Mouse (Mus musculus): ENCODE results near the gene Bdh1. TPM values are rescaled to one million over a fixed set of nuclear protein-coding genes. Genes with fewer than 3 reads are reported as not detected.
"Not testable (repeated sequence)": the region's sequence is repeated elsewhere in the genome, so short reads cannot be mapped to it uniquely, and the experiment has no call there.

The Bdh1 gene
- polyA plus RNA-seq, 1 experiment, result 186 TPM

GRCm38 (mm10) chr16:31459968-31460461 lies 37.9 kb downstream of the Bdh1 start:
- WGBS, result 18% methylated on average over 10 of the region's 10 CpGs
- Histone ChIP-seq H3K4me3 (replicated peaks; ENCODE audit: insufficient read depth, low read depth, low read length) (peak overlapping the region; percentile 13), H3K27me3 (ENCODE audit: control insufficient read depth, insufficient read depth, low read length) (no peaks in the 10 kb centered on the region), H3K27ac (ENCODE audit: insufficient read depth, low read length) (peak overlapping the region; percentile 95), H3K4me1 (ENCODE audit: control insufficient read depth, insufficient read depth, low read length) (peaks cover 24% of the 10 kb centered on the region)
- peak; percentile 89 to 95 for DNase-seq
- no peak for TF ChIP-seq CTCF (IDR thresholded peaks at IDR 0.05; ENCODE audit: borderline replicate concordance, insufficient read depth, low read depth, low read length)
- TF ChIP-seq POLR2A (IDR thresholded peaks at IDR 0.05; ENCODE audit: borderline replicate concordance, insufficient read depth, low read length), result no peak

- Histone ChIP-seq H3K4me3 (replicated peaks; ENCODE audit: insufficient read depth, low read depth, low read length) (no peak overlapping the region), H3K27ac (ENCODE audit: insufficient read depth, low read length) (peak overlapping the region; percentile 92), H3K27me3 (ENCODE audit: control insufficient read depth, insufficient read depth, low read length) (no peaks in the 10 kb centered on the region), H3K4me1 (ENCODE audit: control insufficient read depth, insufficient read depth, low read length) (peaks cover 24% of the 10 kb centered on the region)
- WGBS, result 8% methylated on average over 13 of the region's 13 CpGs
- TF ChIP-seq POLR2A (IDR thresholded peaks at IDR 0.05; ENCODE audit: borderline replicate concordance, insufficient read depth, low read length) (no peak), CTCF (IDR thresholded peaks at IDR 0.05; ENCODE audit: borderline replicate concordance, insufficient read depth, low read depth, low read length) (no peak)
- peak in 1 of 2 experiments; percentile 83 for DNase-seq
Observed at GRCm38 (mm10) chr16:31460506-31460905, 38.4 kb downstream of the Bdh1 start.

- DNase-seq, result peak; percentile 52 to 63
- no peak overlapping the region for H3K4me3 ChIP-seq (replicated peaks; ENCODE audit: insufficient read depth, low read depth, low read length)
- peak overlapping the region; percentile 92 for H3K27ac ChIP-seq (ENCODE audit: insufficient read depth, low read length)
- no peak for TF ChIP-seq CTCF (IDR thresholded peaks at IDR 0.05; ENCODE audit: borderline replicate concordance, insufficient read depth, low read depth, low read length)
- H3K27me3 ChIP-seq (ENCODE audit: control insufficient read depth, insufficient read depth, low read length), result no peaks in the 10 kb centered on the region
- 48% methylated on average over 5 of the region's 5 CpGs for WGBS
- H3K4me1 ChIP-seq (ENCODE audit: control insufficient read depth, insufficient read depth, low read length), result peaks cover 24% of the 10 kb centered on the region
Observed at GRCm38 (mm10) chr16:31461046-31461445, 39.0 kb downstream of the Bdh1 start.

GRCm38 (mm10) chr16:31462113-31462687 lies 40.1 kb downstream of the Bdh1 start:
- peaks cover 24% of the 10 kb centered on the region for H3K4me1 ChIP-seq (ENCODE audit: control insufficient read depth, insufficient read depth, low read length)
- H3K4me3 ChIP-seq (replicated peaks; ENCODE audit: insufficient read depth, low read depth, low read length), result no peak overlapping the region
- WGBS, result 55% methylated on average over 12 of the region's 12 CpGs
- no peaks in the 10 kb centered on the region for H3K27me3 ChIP-seq (ENCODE audit: control insufficient read depth, insufficient read depth, low read length)
- TF ChIP-seq POLR2A (IDR thresholded peaks at IDR 0.05; ENCODE audit: borderline replicate concordance, insufficient read depth, low read length), result no peak
- no peak overlapping the region for H3K27ac ChIP-seq (ENCODE audit: insufficient read depth, low read length)
- DNase-seq, result no peak

- TF ChIP-seq POLR2A (IDR thresholded peaks at IDR 0.05; ENCODE audit: borderline replicate concordance, insufficient read depth, low read length) (no peak), CTCF (IDR thresholded peaks at IDR 0.05; ENCODE audit: borderline replicate concordance, insufficient read depth, low read depth, low read length) (no peak)
- Histone ChIP-seq H3K4me1 (ENCODE audit: control insufficient read depth, insufficient read depth, low read length) (peaks cover 15% of the 10 kb centered on the region), H3K27ac (ENCODE audit: insufficient read depth, low read length) (no peak overlapping the region), H3K27me3 (ENCODE audit: control insufficient read depth, insufficient read depth, low read length) (no peaks in the 10 kb centered on the region), H3K4me3 (replicated peaks; ENCODE audit: insufficient read depth, low read depth, low read length) (no peak overlapping the region)
- DNase-seq, result no peak
- WGBS, result 96% methylated on average over 5 of the region's 5 CpGs
Observed at GRCm38 (mm10) chr16:31464953-31465352, 42.9 kb downstream of the Bdh1 start.

- Histone ChIP-seq H3K27me3 (ENCODE audit: control insufficient read depth, insufficient read depth, low read length) (no peaks in the 10 kb centered on the region), H3K4me1 (ENCODE audit: control insufficient read depth, insufficient read depth, low read length) (peaks cover 10% of the 10 kb centered on the region), H3K4me3 (replicated peaks; ENCODE audit: insufficient read depth, low read depth, low read length) (no peak overlapping the region), H3K27ac (ENCODE audit: insufficient read depth, low read length) (no peak overlapping the region)
- WGBS, result 33% methylated on average over 4 of the region's 4 CpGs
- peak; percentile 58; the same call in 1 of the 2 replicates for TF ChIP-seq CTCF (IDR thresholded peaks at IDR 0.05; ENCODE audit: borderline replicate concordance, insufficient read depth, low read depth, low read length)
- TF ChIP-seq POLR2A (IDR thresholded peaks at IDR 0.05; ENCODE audit: borderline replicate concordance, insufficient read depth, low read length), result no peak
- no peak for DNase-seq
Observed at GRCm38 (mm10) chr16:31465630-31466029, 43.5 kb downstream of the Bdh1 start.

GRCm38 (mm10) chr16:31466106-31466505 lies 44.0 kb downstream of the Bdh1 start:
- TF ChIP-seq POLR2A (IDR thresholded peaks at IDR 0.05; ENCODE audit: borderline replicate concordance, insufficient read depth, low read length), result no peak
- no peak for TF ChIP-seq CTCF (IDR thresholded peaks at IDR 0.05; ENCODE audit: borderline replicate concordance, insufficient read depth, low read depth, low read length)
- no peak for DNase-seq
- H3K4me1 ChIP-seq (ENCODE audit: control insufficient read depth, insufficient read depth, low read length), result peaks cover 6% of the 10 kb centered on the region; the same call in 1 of the 2 replicates
- H3K27me3 ChIP-seq (ENCODE audit: control insufficient read depth, insufficient read depth, low read length), result no peaks in the 10 kb centered on the region
- WGBS, result 83% methylated on average over 5 of the region's 5 CpGs
- H3K4me3 ChIP-seq (replicated peaks; ENCODE audit: insufficient read depth, low read depth, low read length), result no peak overlapping the region
- no peak overlapping the region for H3K27ac ChIP-seq (ENCODE audit: insufficient read depth, low read length)

GRCm38 (mm10) chr16:31470819-31471218 lies 48.7 kb downstream of the Bdh1 start:
- WGBS, result 90% methylated on average over 4 of the region's 4 CpGs
- H3K4me3 ChIP-seq (replicated peaks; ENCODE audit: insufficient read depth, low read depth, low read length); H3K27ac ChIP-seq (ENCODE audit: insufficient read depth, low read length); DNase-seq; H3K27me3 ChIP-seq (ENCODE audit: control insufficient read depth, insufficient read depth, low read length): not testable (repeated sequence)
- H3K4me1 ChIP-seq (ENCODE audit: control insufficient read depth, insufficient read depth, low read length), result peaks cover 14% of the 10 kb centered on the region

All from cerebellum, adult 2 months (tissue).